Mouse (Mus musculus): ENCODE results near the gene Tmem14a. TPM values are rescaled to one million over a fixed set of nuclear protein-coding genes. Genes with fewer than 3 reads are reported as not detected.
"Not testable (repeated sequence)": the region's sequence is repeated elsewhere in the genome, so short reads cannot be mapped to it uniquely, and the experiment has no call there.

Tmem14a gene
- total and polyA plus RNA-seq, 3 experiments, result 1.3 to 1.7 TPM; not detected in 1

DNA sequence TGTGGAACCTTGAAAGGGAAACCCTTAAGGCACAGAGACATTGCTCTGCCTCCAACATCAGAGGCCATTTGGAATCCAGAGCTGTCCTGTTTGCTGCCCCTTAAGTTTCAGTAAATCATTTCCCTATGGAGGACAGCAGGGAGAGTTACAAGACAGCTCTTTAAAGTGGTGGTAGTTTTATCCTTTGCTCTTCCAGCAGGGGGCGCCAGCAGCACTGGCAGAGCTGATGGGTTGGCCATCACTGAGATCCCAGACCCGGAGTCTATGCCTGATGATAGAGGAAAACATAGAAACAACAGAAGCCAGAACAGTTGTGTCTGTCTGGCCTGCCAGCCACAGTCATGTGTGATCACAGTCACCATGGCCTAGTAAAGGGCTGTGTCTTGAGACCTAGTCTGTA lies 57.8 kb downstream of the Tmem14a start:
- peak in 1 of 3 experiments; percentile 16; a peak in 2 of 6 replicates for TF ChIP-seq CTCF (IDR thresholded peaks at IDR 0.05 in 2 of 3, conservative IDR thresholded peaks at IDR 0.05 in 1 of 3; ENCODE audit: control insufficient read depth in 1 of 3, insufficient read depth in 1 of 3, low read depth in 2 of 3, low read length in 3 of 3, poor library complexity in 1 of 3, severe bottlenecking in 1 of 3)
- TF ChIP-seq SMC3 (IDR thresholded peaks at IDR 0.05; ENCODE audit: low read depth, low read length), result peak; percentile 28; the same call in 1 of the 2 replicates
- not testable (repeated sequence) for H3K9ac ChIP-seq (ENCODE audit: control insufficient read depth, low read depth, low read length, poor library complexity, severe bottlenecking); H3K27ac ChIP-seq (ENCODE audit: control insufficient read depth, low read depth, low read length); H3K4me1 ChIP-seq (ENCODE audit: control insufficient read depth in 1 of 2, insufficient read depth in 2 of 2, low read length in 2 of 2); H3K79me2 ChIP-seq (ENCODE audit: control insufficient read depth, insufficient read depth, low read length, poor library complexity); H3K36me3 ChIP-seq (ENCODE audit: control insufficient read depth in 1 of 2, insufficient read depth in 2 of 2, low read length in 2 of 2); H3K27me3 ChIP-seq (ENCODE audit: control insufficient read depth in 1 of 2, insufficient read depth in 2 of 2, low read length in 2 of 2); DNase-seq (ENCODE audit: low read depth, low spot score); H3K9me3 ChIP-seq (replicated peaks; ENCODE audit: insufficient read depth, low read length); H3K4me3 ChIP-seq (ENCODE audit: control insufficient read depth in 1 of 2, insufficient read depth in 1 of 2, low read depth in 2 of 2, low read length in 2 of 2)

Other genes with a start within 250 kb of the Tmem14a start
- gene Tram2, start 139.3 kb upstream of the Tmem14a start, total RNA-seq (2012; rRNA removed), result 0.54 and 0.95 TPM in 2 replicates
- 1 to 10 TPM in 1 of 2 experiments, not detected in 1; 2.9 TPM for gene Tram2, start 139.3 kb upstream of the Tmem14a start, polyA plus RNA-seq (2012; ENCODE audit: insufficient read depth in 1 of 2, insufficient read length in 2 of 2, low read depth in 1 of 2, low replicate concordance in 2 of 2, missing spikeins in 1 of 2)
- 2.2 and 4.5 TPM in 2 replicates for gene Gsta3, start 22.0 kb downstream of the Tmem14a start, total RNA-seq (2012; rRNA removed)
- 1 to 10 TPM in 1 of 2 experiments, not detected in 1; 3.4 TPM for gene Gsta3, start 22.0 kb downstream of the Tmem14a start, polyA plus RNA-seq (2012; ENCODE audit: insufficient read depth in 1 of 2, insufficient read length in 2 of 2, low read depth in 1 of 2, low replicate concordance in 2 of 2, missing spikeins in 1 of 2)
- gene Khdc1a, start 131.1 kb downstream of the Tmem14a start, total RNA-seq (2012; rRNA removed), result 0.08 TPM in 1 of 2 replicates, not detected in the other
- not detected for gene Khdc1a, start 131.1 kb downstream of the Tmem14a start, polyA plus RNA-seq (2012; ENCODE audit: insufficient read depth in 1 of 2, insufficient read length in 2 of 2, low read depth in 1 of 2, low replicate concordance in 2 of 2, missing spikeins in 1 of 2)
- 0.10 TPM in 1 of 2 replicates, not detected in the other for gene Khdc1c, start 149.8 kb downstream of the Tmem14a start, total RNA-seq (2012; rRNA removed)
- gene Khdc1c, start 149.8 kb downstream of the Tmem14a start, polyA plus RNA-seq (2012; ENCODE audit: insufficient read depth in 1 of 2, insufficient read length in 2 of 2, low read depth in 1 of 2, low replicate concordance in 2 of 2, missing spikeins in 1 of 2), result under 1 TPM in 1 of 2 experiments, not detected in 1; 0.10 TPM
- gene Khdc1b, start 165.0 kb downstream of the Tmem14a start, total RNA-seq (2012; rRNA removed), result not detected in 2 replicates
- not detected for gene Khdc1b, start 165.0 kb downstream of the Tmem14a start, polyA plus RNA-seq (2012; ENCODE audit: insufficient read depth in 1 of 2, insufficient read length in 2 of 2, low read depth in 1 of 2, low replicate concordance in 2 of 2, missing spikeins in 1 of 2)